34 mouse cellular contexts compared by ENCODE assay signal in the genomic region with DNA sequence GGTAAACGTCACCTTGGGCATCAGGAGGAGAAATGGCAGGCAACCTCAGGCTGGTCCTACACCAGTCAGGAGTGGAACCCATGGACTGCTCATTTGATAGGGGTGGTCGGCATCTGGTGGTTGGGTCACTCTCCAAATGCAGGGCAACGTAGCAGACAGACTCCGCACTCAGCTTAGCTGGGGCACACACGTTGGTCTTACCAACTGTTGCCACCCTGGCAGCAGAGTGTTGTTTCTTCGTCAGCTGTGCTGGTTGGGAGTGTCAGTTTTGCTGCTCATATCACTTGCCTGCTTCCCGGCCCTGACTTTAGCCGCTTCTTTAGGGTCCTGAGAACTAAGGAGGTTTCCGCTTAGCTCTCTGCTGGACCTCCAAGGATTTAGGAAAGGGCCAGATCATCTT. TPM values are rescaled to one million over a fixed set of nuclear protein-coding genes. Genes with fewer than 3 reads are reported as not detected.
"Had no signal": no experiment of that assay in that cellular context is flagged by ENCODE, and none has a peak within 500 bp of the region (broad histone marks: within the 10 kb centered on the region; RNA-seq: fewer than 3 reads in every experiment).

No protein-coding gene starts in this region.

- H3K4me2 ChIP-seq: heart, embryonic 11.5 days; heart, embryonic 12.5 days; heart, embryonic 13.5 days; heart, embryonic 15.5 days; hindbrain, embryonic 12.5 days; hindbrain, embryonic 13.5 days; hindbrain, embryonic 14.5 days; hindbrain, embryonic 15.5 days; intestine, embryonic 15.5 days; kidney, embryonic 15.5 days had no signal

- H3K27me3 ChIP-seq: heart, embryonic 12.5 days; heart, embryonic 13.5 days; heart, embryonic 15.5 days; hindbrain, embryonic 12.5 days; hindbrain, embryonic 13.5 days; hindbrain, embryonic 15.5 days; intestine, embryonic 15.5 days; kidney, embryonic 15.5 days had no signal

- ATAC-seq: hindbrain, embryonic 16.5 days; hindbrain, postnatal 0 days; inflammation-experienced regulatory T-cells, adult 6 months; intestine, embryonic 15.5 days; intestine, embryonic 16.5 days; intestine, postnatal 0 days had no signal

- DNase-seq: heart, postnatal 10 days; heart, postnatal 14 days; heart, postnatal 36 days; heart, postnatal 4 days; kidney, adult 11 months; kidney, adult 18-20 months; kidney, adult 2 months; kidney, adult 8-10 months; kidney, adult 9 months; kidney, postnatal 10 days; kidney, postnatal 14 days; kidney, postnatal 36 days; kidney, postnatal 4 days; layer of hippocampus, adult 9-11 months; layer of hippocampus, postnatal 36 days had no signal

- H3K36me3 ChIP-seq: heart, embryonic 10.5 days; heart, embryonic 12.5 days; heart, embryonic 13.5 days; heart, embryonic 15.5 days; hindbrain, embryonic 10.5 days; hindbrain, embryonic 12.5 days; hindbrain, embryonic 13.5 days; hindbrain, embryonic 15.5 days; intestine, embryonic 15.5 days; kidney, embryonic 15.5 days had no signal

- H3K4me3 ChIP-seq: heart, embryonic 10.5 days; heart, embryonic 12.5 days; heart, embryonic 13.5 days; heart, embryonic 15.5 days; hindbrain, embryonic 10.5 days; hindbrain, embryonic 12.5 days; hindbrain, embryonic 13.5 days; hindbrain, embryonic 15.5 days; intestine, embryonic 15.5 days; kidney, embryonic 15.5 days; layer of hippocampus, adult 2 months had no signal

RNA-seq across cellular contexts. Expression of gene Bcar1, which starts 14.0 kb away (rescaled TPM):
- total RNA-seq: hematopoietic stem cell, adult 5-6 weeks had no signal
